Mouse (Mus musculus) heart, embryonic 13.5 days (tissue): ENCODE measurements at regions not wholly inside any gene's neighbourhood (a gene's known extent, or its start where the extent isn't known, plus 50 kb on each side); places are given as distances from the start of the nearest gene placed in this dataset. TPM values are rescaled to one million over a fixed set of nuclear protein-coding genes. Genes with fewer than 3 reads are reported as not detected.

Source experiments
- ATAC-seq: fragments of 200-750 bp; cut with Nextera tagmentation; 2 replicates; pipeline ENCODE4 v1.8.0; 2017; ENCODE audit warnings: moderate TSS enrichment; ENCODE audit not compliant: insufficient number of reproducible peaks, low FRiP score, low TSS enrichment; ENCODE audit errors: extremely low read depth
- H3K27ac ChIP-seq: fragments of 300-500 bp; sonication (generic); replicated peaks from 2 replicates; pipeline ENCODE4 v1.5.1; 2015; ENCODE audit warnings: moderate library complexity, mild to moderate bottlenecking, inconsistent platforms
- H3K27me3 ChIP-seq: fragments of 300-500 bp; sonication (generic); replicated peaks from 2 replicates; pipeline ENCODE4 v1.6.1; 2015; ENCODE audit warnings: mild to moderate bottlenecking, inconsistent platforms
- H3K36me3 ChIP-seq: fragments of 300-500 bp; sonication (generic); 2 replicates; pipeline ENCODE4 v1.6.1; 2015; ENCODE audit warnings: mild to moderate bottlenecking, inconsistent platforms
- H3K4me1 ChIP-seq: fragments of 300-500 bp; sonication (generic); 2 replicates; pipeline ENCODE4 v1.6.1; 2015; ENCODE audit warnings: inconsistent platforms
- H3K4me2 ChIP-seq: fragments of 300-500 bp; sonication (generic); 2 replicates; pipeline ENCODE4 v1.6.1; 2015; ENCODE audit warnings: inconsistent platforms, mild to moderate bottlenecking, moderate library complexity
- H3K4me3 ChIP-seq: fragments of 300-500 bp; sonication (generic); 2 replicates; pipeline ENCODE4 v1.5.1; 2015; ENCODE audit warnings: moderate library complexity, mild to moderate bottlenecking, inconsistent platforms
- H3K9ac ChIP-seq: fragments of 300-500 bp; sonication (generic); 2 replicates; pipeline ENCODE4 v1.6.1; 2015; ENCODE audit warnings: inconsistent platforms, mild to moderate bottlenecking, moderate library complexity
- H3K9me3 ChIP-seq: fragments of 300-500 bp; sonication (generic); 2 replicates; pipeline ENCODE4 v1.6.1; 2016; ENCODE audit warnings: inconsistent platforms
- WGBS: fragments of 180-500 bp; shearing (Covaris S2); methylation state at CpG from one replicate; pipeline ENCODE4 v1.1.7; 2015; ENCODE audit warnings: mixed read lengths; 5-methylcytosine and 5-hydroxymethylcytosine counted together
- microRNA-seq: library from miRNA; unstranded; fragments of <30 nt; microRNA quantifications from one replicate; pipeline ENCODE4, GENCODE M21; 2016

DNA sequence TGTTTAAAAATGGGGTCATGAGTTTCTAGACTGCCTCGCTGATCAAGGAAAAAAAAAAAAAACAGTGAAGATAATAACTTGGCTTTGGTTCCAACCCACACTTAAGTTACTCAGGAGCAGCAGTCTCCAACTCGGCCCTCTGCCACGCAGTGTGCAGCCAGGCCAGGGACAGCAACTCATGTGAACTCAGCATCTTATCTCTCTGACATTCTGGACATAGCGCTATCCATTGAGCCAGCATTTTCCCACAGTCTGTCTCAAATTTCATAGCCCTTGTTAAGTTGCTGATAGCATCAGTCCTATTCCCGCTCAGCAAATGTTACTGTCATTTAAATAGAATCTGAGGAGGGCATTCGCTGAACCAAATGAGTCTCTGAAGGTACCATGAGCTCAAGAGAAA, 102.2 kb downstream of the Ndfip2 start:
- no peak for ATAC-seq
- H3K9ac ChIP-seq, result no peak overlapping the region
- WGBS, result 12% methylated on average over 6 of the region's 6 CpGs
- H3K36me3 ChIP-seq, result no peaks in the 10 kb centered on the region
- H3K4me3 ChIP-seq, result no peak overlapping the region
- no peaks in the 10 kb centered on the region for H3K27me3 ChIP-seq
- H3K27ac ChIP-seq, result peak overlapping the region; percentile 72
- no peaks in the 10 kb centered on the region for H3K9me3 ChIP-seq
- peaks cover 32% of the 10 kb centered on the region for H3K4me1 ChIP-seq
- peak overlapping the region; percentile 4; the same call in 1 of the 2 replicates for H3K4me2 ChIP-seq

DNA sequence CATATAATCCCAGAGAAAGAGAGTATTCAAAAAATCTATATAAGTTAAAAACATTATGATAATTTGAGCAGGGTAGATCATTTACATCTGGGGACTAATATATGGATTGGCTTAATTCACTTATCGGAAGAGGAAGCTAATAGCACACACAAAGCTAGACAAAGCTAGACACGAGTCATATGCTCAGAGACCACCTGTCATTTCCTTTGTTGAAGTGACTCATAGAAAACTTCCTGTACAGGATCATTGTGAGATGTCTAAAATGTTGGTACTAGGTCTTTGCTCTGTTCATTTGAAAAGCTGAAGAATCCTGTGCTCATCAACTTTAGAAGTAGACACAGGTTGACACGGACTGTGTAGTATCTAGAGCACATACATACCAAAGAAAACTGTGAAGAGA, 101.5 kb downstream of the Ndfip2 start:
- 66% methylated on average over 3 of the region's 3 CpGs for WGBS

More for the DNA sequence above, 101.5 kb downstream of the Ndfip2 start:
- no peak overlapping the region for H3K4me2 ChIP-seq
- no peak overlapping the region for H3K9ac ChIP-seq
- ATAC-seq, result no peak
- H3K4me3 ChIP-seq, result no peak overlapping the region
- H3K27ac ChIP-seq, result peak overlapping the region; percentile 59; the same call in 1 of the 2 replicates
- H3K36me3 ChIP-seq, result no peaks in the 10 kb centered on the region
- no peaks in the 10 kb centered on the region for H3K27me3 ChIP-seq
- H3K4me1 ChIP-seq, result peaks cover 32% of the 10 kb centered on the region
- H3K9me3 ChIP-seq, result no peaks in the 10 kb centered on the region

Small RNAs in the stretch of these regions (microRNA-seq; reads per million reads assigned to microRNA genes)
- not detected for gene Gm22406
- not detected for gene Mir6390
